Mouse (Mus musculus) right cerebral cortex, postnatal 4 days (tissue): ENCODE results near the gene Mta2.

Experiments used
- DNase-seq: peaks from one replicate; pipeline ENCODE4 v3.0.0-alpha.2; 2022

Mta2 gene

DNA sequence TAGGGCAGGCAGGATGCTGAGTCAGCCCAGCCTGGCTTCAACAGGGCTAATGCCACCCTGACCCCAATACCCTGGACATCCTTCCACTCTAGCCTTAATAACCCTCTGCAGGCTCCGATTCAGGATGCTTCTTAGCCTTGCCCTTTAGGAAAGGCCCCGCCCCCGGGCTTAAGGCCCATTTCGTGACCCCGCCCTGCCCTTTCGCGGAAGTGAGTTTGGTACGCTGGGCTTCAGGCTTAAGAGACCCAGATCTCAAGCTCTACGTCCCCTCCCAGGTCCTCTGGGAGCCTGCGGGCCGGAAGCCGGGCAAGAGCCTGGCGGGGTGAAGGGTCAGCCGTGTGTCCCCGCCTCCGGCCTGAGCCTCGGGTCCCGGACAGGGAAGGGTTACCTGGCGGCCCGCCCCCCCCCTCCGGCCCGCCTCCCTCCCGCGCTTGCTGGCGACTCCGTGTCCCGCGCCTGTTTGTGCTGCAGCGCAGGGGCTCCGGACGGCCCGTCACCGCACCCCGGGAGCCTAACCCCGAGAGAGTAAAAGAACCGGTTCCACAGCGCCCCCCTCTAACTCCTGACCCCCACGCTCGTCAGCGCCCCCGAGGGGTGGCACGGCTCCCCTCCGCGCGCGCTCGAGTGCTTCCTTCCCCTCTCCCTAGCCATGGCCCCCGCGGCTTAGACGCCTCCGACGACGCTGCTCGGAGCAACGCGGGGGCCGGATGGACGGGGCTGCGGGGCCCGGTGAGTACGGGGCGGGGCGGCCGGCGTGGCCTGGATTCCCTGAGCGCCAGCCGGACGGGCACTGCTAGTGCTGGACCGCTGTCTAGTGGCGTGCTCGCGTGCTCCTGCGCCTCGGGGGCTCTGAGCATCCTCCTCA lies 12.2 kb upstream of the Mta2 start, which contains the start of the genes Rom1 and Eml3:
Rom1 (minus strand) TSS at position 133 of the 865 bp plus-strand sequence.
Eml3 (plus strand) TSS at position 329 of the 865 bp plus-strand sequence.
- peak; percentile 54 for DNase-seq

DNA sequence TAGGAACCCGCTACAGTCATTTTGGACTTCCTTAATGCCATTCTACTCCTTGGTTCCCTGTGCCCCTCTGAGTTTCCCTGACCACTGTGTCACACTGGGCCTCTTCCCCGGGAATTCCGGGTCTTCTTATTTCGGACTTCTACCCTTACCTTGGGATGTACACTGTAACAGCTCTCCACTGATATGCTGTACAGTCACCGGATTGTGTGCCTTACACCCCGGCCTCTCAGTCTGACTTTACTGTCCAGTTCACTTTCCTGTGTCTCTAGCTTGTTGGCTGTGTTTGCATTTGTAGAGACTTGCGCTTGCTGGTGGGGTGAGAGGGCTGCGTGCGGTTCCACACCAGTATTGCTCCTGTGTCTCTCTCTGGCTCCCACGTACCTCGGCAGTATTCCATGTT lies 11.6 kb upstream of the Mta2 start:
- DNase-seq = no peak

DNA sequence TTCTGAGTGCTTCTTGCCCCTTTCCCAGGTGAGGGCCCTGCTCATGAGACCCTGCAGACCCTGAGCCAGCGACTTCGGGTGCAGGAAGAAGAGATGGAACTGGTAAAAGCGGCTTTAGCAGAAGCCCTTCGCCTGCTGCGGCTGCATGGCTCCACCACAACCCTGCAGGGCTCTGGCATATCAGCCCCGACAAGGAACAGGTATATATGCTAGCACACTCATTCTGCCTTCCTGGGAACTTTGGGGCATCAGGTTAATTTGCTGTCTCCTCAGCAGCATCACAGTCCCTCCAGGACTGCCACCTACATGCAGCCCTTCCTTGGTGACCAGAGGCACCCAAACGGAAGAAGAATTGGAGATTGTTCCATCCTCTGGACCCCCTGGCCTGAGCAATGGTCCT lies 10.9 kb upstream of the Mta2 start:
- DNase-seq = no peak

DNA sequence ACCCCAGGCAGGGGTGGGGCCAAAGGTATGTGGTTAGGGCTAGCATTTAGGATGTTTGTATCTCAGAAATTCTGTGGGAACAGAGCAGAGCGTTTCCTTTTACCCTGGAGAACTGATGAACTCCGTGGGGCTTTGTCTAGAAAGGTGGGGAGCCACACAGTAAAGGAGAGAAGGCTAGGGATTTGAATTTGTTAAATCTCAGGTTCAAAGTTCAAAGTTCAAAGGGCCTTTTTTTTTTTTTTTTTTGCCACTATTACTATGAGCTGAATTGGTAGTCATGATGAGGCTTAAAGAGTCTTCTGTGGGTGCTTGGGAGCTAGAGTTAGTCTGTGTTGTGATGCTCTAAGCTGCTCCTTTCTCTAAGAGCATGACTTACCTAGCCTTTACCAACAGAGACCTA lies 4.9 kb upstream of the Mta2 start:
- DNase-seq = no peak

DNA sequence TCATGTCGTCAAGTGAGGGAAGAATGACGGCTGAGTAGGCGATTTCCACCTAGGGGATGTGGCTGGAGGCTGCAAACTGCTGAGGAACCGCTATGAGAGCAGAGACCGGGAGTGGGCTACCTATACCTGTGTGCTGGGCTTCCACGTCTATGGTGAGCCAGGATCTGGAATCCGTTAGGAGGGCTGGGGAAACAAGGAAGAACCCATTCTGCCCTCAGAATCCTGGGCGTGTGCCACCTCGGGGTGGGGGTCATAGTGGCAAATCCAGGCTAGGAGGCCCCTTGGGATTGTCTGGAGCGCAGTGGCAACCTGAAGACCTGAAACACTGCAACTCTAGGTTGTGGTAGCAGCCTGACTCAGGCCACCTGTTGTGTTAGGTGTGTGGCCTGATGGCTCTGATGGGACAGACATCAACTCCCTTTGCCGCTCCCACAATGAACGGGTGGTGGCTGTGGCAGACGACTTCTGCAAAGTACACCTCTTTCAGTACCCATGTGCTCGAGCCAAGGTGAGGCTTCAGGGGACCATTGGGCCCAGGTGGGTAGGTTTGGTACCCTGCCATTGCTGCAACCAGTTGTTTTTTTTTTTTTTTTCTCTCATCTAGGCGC lies 1.0 kb upstream of the Mta2 start:
- DNase-seq = no peak

DNA sequence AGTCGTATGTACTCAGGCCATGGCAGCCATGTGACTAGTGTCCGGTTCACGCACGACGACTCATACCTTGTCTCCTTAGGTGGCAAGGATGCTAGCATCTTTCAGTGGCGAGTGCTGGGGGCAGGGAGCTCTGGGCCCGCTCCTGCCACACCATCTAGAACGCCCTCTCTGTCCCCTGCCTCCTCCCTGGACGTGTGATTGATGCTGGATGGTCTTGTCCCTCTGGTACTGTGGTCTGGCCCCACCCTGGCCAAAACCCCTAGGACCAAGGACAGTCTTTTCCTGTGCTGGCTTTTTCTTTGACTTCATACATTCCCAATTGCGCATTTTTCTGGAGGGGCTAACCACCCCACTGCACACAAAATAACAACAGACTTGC lies 550 bp upstream of the Mta2 start:
- DNase-seq = no peak

DNA sequence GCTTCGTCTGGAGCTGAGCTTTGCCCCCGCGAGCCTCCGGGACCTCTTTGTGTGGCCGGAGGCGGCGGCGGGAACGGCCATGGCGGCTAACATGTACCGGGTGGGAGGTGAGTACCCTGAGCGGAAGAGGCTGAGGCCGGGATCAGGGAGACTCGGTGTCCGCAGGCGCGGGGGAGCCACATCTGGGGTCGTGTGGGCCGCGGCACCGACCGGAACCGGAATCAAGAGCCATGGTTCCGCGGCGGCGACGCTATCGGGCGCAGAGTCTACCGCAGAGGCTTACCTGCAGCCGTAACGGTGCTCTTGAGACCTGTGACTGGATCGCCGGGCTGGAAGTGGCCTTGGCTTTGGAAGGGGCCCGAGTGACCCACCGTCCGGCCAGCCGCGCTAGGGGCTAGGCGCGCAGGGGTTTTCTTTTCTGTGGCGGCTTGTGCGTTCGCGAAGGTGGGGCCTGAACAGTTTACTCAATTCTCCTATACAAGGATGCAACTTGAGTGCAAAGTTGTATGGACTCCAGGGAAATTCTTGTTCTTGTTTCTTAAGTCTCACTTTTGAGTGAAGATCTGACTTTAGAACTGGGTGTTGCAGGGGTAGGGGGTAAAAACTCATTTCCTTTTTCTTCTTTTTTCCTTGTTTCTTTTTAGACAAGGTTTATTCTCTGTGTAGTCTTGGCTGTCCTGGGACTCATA lies 745 bp downstream of the Mta2 start:
- DNase-seq = peak; percentile 58

DNA sequence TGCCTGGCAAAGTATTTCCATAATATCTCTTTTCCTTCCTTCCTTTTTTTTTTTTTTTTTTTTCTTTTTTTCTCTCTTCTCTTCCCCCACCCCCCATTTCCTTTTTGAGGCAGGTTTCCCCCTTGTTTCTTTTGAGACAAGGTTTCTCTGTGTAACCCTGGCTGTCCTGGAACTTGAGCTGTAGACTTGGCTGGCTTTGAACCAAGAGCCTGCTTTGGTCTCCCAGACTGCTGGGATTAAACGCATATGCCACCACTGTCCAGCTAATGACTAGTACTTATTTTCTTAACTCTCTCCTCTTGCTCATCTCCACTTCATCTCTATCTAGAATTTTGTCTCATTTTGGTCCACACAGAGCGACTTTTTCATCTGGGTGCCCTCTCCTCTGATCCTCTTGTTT lies 1.4 kb downstream of the Mta2 start:
- no peak for DNase-seq

DNA sequence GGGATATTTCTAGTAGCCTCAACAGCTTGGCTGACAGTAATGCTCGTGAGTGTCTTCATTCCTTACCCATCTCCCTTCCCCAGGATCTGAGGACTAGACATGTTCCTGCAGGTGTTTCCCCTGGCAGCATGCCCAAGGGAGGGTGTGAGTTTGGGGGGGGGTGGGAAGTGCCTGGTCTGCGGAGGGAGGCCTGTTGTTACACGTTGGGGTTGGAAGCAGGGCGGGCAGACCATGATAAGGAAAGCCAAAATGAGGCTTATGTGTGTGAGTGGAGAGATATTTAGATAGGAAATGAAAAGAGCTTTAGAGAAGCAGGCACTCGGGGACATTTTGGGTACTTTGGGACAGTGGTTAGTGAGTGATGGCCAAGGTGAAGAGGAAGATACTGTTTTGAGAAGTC lies 2.4 kb downstream of the Mta2 start:
- DNase-seq = no peak

DNA sequence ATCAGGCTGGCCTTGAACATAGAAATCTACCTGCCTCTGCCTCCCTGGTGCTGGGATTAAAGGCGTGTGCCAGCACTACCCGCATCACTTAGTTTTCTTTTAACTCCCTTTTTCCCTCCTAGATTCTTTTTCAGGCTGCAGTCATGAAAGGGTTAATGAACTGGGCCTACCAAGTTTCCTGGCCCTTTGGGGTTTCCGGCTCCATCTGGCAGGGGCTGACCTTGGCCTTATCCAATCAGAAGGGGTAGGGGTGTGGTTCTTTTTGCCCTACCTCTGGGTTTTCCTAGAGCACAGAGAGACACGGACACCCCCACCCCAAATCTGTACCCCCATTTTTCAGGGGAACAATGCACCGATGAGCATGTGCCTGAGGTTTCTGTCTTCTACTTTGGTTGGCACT lies 3.1 kb downstream of the Mta2 start:
- DNase-seq = peak; percentile 55

DNA sequence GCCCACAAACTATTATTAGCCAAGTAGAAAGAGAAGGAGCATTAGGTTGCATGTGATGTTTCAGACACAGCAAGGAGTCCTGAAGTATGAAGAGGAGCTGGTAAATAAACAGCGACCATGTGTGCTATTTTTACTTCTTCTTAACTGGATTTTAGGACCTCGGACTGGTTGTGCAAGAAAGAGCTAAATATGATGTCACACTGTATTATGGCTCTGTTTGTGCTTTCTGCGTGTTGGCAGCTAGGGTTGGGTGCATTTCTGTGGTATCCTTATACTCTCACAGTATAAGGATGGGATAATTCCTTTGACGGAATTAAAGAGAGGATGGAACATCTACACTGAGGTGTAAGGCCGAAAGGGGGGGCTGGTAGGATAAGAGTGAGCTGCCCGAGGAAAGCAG lies 3.6 kb downstream of the Mta2 start:
- DNase-seq = no peak

DNA sequence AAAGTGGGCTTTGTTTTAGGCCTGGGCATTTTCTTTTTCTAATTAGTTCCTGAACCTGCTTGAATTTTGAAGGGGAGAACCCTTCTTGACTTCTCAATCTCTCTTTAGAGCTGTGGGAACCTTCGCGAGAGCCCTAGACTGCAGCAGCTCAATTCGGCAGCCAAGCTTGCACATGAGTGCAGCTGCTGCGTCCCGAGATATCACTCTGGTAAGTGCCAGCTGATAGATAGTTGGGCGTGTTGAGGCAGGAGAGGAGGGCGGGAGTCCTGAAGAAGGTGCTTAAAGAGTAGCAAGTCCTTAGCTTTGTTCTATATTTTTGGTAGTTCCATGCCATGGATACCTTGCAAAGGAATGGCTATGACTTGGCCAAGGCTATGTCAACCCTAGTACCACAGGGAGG lies 5.3 kb downstream of the Mta2 start:
- no peak for DNase-seq

DNA sequence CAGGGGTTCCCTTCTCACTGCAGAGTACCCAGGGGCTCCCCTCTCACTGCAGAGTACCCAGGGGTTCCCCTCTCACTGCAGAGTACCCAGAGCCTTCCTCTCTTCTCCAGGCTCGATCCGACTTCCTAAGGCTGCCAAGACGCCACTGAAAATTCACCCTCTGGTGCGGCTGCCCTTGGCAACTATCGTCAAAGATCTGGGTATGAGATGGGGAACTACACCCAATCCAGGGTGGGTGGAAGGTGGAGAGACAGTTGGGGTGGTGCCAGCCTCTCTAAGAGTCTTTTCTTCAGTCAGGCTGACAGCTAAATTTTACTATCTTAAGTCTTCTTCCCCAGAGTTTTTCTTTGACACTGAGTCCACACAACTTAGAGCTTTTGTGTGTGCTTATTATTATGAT lies 8.5 kb downstream of the Mta2 start:
- no peak for DNase-seq

DNA sequence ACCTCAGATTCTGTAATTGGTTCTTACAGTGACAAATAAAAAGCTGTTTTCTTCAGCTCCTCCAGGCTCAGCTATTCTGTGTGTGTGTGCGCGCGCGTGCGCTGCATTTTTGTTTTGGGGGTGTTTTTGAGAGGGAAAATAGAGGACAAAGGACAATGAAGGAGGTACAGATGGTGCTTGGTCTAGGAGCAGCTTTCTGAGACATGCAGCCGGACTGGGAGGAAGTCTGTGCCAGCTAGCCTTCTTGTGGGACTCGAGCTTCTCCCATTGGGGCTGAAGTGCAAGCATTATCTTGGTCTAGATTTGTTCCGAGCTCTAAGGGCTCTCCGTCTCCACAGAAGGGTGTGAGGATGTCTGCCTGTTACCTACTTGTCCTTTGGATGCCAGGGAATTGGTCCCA lies 10.6 kb downstream of the Mta2 start:
- DNase-seq = peak; percentile 25

DNA sequence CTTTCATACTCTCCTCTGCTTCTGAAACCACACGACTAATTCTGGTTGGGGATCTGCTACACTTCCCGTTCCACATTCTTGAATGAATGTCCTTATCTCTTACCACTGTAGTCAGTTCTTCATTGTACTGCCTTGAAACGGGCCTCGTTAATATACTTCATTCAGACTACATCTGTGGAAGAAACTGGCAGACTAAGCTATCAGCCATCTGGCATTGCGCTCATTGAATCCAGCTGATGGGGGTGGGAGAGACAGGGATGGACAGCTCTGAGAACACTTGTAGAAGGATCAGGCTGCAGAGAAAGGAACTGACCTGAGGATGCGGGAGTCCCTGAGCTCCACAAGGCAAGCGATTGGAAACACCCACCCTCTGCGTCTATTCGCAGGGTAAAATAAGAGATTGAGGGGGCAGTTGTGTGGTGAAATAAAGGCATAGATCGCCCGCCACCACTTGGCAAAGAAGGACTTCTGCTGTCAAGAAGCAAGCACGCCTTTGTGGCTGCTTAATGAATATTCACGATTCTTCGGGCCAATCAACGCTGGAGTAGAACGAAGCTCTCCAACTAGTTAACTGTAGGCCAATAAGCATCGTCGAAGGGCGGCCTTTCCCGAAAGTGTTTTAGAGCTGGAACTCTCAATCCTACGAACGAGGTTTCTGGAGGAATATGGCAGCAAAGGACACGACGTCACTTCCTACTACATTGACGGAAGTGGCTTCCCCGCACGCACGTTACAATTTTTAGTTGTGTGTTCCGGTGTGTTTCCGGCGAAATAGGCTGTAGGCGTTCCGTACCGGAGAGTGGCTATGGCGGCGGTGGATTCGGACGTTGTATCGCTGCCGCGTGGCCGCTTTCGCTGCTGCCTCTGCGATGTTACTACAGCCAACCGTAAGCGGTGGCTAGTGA lies 11.7 kb downstream of the Mta2 start, which contains the start of gene Tut1:
Tut1 (plus strand) TSS at position 713 of the 905 bp plus-strand sequence.
- DNase-seq = peak; percentile 81

DNA sequence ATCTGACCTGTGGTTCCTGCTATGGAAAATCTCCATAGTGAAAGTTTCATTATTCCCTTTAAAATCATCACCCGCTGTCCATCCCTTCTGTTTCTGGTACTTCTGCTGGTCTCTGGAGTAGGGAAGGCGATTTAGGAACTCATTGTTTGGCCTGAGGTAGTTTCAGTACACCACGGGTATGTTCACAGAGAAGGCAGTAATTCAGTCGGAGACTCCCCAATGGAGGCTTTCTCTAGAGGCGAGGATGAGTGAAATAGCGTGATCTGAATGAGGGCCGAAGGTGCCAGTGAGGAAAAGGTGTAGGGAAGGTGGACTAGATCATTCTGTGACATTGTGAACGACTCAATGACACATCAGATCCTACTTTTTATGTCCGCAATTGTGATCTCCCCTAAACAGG lies 12.5 kb downstream of the Mta2 start:
- DNase-seq = no peak

DNA sequence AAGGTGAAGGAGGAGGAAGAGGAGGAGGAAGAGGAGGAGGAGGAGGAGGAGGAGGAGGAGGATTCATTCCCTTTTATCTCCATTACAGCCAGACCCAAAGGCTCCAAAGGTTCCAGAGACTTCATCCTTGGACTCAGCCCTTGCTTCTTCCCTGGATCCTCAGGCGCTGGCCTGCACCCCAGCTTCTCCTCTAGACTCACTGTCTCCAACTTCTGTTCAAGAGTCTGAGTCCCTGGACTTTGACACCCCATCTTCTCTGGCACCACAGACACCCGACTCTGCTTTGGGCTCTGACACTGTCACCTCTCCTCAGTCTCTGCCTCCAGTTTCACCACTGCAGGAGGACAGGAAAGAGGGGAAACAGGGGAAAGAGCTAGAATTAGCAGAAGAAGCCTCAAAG lies 20.6 kb downstream of the Mta2 start:
- DNase-seq = no peak

DNA sequence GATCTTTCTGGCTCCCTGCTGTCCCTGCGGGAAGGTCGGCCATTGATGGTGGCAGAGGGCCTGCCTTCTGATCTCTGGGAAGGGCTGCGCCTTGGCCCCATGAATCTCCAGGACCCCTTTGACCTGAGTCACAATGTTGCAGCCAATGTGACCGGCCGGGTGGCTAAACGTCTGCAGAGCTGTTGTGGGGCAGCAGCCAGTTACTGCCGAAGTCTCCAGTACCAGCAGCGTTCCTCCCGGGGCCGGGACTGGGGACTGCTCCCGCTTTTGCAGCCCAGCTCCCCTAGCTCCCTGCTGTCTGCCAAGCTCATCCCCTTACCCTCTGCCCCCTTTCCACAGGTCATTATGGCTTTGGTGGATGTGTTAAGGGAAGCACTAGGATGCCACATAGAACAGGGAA lies 23.4 kb downstream of the Mta2 start:
- DNase-seq = no peak

DNA sequence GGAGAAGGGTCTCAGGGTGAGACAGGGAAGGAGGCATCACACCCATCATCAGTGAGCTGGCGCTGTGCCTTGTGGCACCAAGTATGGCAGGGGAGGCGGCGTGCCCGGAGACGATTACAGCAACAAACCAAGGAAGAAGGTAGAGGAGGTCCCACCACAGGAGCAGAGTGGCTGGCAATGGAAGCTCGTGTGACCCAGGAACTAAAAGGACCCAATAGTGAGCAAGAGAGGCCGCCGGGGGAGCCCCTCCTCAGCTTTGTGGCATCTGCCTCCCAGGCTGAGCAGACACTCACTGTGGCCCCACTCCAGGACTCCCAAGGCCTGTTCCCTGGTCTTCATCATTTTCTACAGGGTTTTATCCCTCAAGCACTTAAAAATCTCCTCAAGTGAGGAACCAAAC lies 24.1 kb downstream of the Mta2 start:
- no peak for DNase-seq

DNA sequence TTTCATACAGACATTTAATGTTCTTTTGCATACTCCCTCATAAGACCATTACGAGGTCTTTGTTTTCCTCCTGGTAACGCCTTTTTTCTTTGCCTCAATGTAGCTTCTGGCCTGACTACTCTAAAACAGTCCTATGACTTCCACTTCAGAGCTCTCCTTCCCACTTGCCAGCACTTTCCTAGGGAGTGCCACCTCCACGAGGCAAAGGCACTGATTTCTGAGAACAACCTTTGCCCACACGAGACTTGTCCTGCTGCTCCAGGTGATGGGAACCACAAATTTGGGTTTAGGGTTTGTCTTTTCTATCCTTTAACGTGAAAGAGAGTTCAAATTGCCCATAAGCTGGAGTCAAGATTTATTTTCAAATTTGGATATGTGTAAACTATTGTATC lies 24.5 kb downstream of the Mta2 start:
- DNase-seq = no peak

DNA sequence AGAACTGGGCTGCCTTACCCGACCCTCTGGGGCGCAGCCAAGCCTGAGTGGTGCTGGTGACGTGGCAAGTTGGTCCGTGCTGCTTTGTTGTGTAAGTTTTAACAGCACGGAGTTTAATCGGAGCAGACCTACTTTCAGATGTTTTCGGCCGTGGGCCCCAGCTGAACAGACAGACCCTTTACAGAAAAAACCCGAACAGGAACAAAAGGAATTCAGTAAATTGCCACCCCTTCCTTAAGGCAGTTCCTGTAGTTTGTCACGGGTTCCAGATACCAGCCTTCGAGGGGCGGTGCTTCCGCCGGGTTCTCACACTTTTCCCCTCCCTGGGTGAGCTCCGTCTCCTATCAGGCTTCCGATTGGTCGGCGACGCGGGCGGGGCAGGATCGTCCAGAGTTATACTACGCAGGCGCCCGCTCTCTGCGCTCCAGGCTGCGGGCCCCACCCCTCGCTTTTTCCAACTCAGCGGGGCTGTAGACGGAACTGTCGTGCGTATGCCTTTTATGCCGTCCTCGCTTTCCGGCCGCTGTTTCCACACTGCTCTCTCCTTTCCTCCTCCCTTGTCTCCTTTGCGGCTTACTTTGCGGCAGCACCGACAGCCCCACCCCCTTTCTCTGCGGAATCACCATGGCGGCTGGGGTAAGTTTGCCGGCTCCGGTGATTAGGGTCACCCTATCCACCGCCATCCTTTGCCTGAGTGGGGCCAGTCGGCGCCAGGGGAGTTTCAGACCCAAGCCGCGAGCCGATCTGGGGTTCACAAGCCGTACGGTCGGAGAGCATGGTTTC lies 25.1 kb downstream of the Mta2 start, which contains the start of gene Eef1g:
Eef1g (plus strand) TSS at position 452 of the 783 bp plus-strand sequence.
- peak; percentile 95 for DNase-seq

DNA sequence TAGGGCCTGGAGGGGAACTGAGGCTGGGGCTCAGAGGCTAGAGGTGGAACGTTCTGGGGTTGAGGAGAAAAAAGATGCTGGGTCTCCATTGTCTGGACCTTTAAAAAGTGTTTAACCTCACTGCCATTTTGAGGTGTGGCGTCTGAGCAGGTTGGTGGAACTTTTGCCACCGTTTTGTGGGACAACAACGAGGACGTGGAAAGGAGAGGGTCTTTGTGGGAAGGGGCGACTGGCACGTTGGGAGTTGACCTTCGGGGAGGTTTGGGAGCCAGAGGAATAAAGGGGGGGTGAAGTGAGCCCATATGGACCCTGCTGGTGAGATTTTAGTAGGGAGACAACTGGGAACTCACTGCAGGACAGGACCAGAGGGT lies 25.7 kb downstream of the Mta2 start:
- DNase-seq = no peak
